Mouse (Mus musculus) layer of hippocampus, postnatal 36 days (tissue): ENCODE results near the gene Cilp2. TPM values are rescaled to one million over a fixed set of nuclear protein-coding genes. Genes with fewer than 3 reads are reported as not detected.

Source experiments
- DNase-seq, 2 experiments: peaks; one replicate each; pipeline ENCODE4 v3.0.0; 2022
- total RNA-seq, 2 experiments: library from RNA; stranded (reverse); gene quantifications; 2 replicates each; pipeline ENCODE4 v1.2.3; 2021

Cilp2 gene
- total RNA-seq, 2 experiments from 2014 or later = 0.86 to 0.92 TPM

DNA sequence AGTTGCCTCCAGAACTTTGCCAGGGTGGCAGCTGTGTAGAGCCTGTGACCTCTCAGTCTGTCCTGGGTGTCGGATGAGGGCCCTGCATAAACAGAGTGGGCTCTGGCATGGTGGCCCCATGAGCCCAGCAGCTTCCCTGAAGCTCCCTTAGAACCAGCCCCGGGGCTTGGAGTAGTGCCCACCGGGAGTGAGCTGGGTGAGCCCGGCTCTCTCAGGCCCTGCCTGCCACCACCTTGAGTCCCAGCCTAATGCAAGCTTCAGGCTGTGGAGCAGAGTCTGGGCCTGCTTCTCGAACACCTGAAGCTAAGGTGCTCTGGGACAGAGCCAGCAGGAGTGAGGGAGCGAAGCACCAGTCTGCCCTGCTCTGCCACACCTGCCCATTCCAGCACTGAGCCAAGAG lies 16.6 kb downstream of the Cilp2 start:
- no peak for DNase-seq

DNA sequence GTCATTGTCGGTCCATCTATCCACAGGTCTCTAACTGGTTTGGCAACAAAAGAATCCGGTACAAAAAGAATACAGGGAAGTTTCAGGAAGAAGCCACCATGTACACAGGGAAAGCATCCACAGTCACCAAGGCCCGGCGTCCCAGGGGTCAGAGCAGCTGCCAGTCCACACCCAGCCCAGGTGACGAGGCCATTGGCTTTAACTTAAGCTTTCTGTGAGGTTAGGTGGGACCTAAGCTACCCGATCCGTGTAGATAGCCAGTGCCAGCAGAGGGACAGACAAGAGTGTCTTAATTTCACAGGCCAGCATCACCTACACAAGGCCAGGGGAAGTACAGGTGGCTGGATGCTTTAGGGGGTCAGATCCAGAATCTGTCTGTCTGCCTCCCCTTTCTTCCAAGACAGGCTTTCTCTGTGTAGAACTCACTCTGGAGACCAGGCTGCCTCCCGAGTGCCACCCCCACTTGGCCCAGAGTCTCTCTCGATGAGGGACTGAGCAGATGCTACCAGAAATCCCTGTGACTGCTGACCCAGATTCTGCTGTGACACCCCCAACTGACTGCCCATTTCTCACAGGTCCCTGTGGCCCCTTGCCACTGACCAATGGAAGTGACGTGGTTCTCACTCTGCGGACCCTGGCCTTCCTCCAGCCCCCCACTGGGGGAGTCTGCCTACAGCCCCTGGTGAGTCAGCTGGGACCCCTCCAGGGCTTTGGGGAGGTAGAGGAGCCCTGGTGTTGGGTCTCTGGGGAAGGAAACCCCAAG lies 17.3 kb downstream of the Cilp2 start:
- no peak for DNase-seq

DNA sequence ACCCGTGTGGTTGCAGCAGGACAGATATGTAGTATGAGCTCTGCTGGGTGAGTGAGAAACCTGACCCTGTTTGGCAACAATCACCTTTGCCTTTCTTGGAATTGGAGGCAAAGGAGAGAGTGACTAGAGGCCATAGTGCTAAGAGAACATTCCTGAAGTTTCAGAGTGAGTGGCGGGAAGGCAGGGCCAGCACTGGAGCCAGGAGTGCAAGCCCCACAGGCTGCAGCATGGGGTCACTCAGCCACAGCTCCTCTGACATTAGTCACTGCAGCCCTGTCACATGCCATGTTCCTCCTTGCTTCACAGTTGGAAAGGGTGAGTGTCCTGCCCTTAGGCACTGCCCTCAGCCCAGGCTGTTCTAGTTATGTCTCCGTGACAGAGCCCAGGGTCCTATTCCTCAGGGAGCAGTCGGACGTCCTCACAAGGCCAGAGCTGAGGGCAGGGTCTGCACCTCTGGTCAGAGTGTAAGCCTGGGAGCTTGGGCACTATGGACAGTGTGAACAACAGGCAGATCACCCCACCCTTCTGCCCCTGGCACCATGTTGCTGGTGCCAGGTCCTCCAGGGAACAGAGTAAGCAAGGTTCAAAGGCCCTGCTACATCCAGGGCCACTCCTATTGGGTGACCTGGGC lies 19.7 kb downstream of the Cilp2 start:
- DNase-seq = no peak

DNA sequence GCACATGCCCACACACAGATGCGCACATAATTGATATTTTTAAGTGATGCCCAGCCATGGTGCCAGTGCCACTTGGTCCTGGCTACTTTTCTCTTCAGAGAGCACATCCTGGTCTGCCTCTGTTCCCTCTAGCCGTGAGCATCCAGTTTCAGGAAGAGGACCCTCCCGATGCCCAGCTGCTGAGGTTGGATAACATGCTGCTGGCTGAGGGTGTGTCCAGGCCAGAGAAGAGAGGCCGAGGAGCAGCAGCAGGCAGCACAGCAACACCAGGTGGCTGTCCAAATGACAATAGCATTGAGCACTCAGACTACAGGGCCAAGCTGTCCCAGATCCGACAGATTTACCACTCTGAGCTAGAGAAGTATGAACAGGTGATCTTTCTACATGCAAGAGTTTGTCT lies 23.3 kb downstream of the Cilp2 start:
- DNase-seq = no peak

DNA sequence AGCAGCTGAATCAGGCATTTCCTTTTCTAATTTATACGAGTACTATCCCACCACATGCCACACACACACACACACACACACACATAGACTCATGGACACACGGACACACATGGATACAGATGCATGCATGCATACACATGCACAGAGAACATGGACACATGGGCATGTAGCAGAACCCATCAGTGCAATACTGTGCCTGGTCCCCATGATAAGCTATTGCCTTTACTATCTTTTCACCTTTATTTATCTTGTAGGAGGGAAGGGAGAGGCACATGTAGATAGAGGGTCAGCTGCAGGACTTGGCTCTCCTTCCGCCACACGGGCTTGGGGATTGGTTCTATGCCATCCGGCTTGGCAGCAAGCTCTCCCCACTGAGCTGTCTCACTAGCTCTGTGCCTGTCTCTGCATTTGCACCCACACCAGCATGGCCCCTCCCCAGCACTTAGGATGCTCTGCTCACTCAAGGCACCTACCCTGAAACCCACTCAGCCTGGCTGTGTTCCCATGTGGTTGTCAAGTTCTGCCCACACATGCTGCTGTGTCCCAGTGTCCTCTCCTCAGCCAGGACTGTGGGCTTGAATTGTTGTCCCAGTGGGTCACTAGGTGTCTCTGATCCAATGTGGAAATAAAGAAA lies 24.0 kb downstream of the Cilp2 start:
- no peak for DNase-seq

DNA sequence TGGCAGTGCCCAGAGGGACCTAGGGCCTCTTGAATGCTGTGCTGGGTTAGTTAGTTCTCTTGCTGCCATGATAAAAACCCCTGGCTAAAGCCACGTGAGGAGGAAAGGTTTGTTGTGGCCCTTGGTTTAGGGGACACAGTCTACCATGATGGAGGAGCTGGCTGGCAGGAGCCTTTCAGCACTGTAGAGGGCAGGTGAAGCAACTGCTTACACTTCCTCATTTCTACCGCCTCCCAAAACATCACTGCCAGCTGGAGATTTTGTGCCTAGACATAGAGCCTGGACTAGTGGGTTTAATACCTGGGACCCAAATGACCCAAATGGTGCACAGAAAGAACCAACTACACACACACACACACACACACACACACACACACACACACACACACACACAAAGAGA lies 26.2 kb downstream of the Cilp2 start:
- no peak for DNase-seq

DNA sequence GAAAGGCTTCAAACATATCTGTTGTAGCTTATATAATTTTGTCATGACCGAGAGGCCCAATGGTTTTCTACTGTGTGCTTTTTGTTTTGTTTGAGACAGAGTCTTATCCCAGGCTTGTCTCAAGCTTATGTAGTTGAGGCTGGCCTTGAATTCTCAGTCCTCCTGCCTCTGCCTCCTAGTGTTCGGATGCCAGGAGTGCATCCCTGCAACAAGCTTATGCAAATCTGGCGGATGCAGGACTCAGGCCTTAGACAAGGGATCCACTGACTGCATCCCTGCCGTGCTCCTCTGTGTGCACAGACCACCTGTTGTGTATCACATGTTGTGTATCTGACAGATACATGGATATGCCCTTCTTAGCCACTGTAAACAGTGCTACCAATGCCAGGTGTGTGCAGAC lies 26.7 kb downstream of the Cilp2 start:
- no peak for DNase-seq

DNA sequence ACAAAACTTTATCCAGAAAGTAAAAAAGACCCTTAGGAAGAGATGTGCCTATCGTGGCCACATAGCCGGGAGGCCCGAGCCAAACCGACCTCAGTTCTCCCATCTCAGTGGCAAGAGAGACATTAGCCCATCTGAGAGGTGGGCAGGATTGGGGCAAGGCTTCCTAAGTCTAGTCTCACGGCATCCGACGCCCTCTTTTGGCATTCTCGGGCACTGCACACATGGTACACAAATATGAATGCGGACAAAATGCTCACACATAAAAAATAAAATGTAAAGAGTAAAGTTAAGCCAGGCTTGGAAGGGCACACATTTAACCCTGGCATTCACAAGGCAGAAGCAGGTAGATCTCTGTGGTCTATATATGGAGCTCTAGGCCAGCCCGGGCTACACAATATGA lies 33.6 kb downstream of the Cilp2 start:
- no peak for DNase-seq

DNA sequence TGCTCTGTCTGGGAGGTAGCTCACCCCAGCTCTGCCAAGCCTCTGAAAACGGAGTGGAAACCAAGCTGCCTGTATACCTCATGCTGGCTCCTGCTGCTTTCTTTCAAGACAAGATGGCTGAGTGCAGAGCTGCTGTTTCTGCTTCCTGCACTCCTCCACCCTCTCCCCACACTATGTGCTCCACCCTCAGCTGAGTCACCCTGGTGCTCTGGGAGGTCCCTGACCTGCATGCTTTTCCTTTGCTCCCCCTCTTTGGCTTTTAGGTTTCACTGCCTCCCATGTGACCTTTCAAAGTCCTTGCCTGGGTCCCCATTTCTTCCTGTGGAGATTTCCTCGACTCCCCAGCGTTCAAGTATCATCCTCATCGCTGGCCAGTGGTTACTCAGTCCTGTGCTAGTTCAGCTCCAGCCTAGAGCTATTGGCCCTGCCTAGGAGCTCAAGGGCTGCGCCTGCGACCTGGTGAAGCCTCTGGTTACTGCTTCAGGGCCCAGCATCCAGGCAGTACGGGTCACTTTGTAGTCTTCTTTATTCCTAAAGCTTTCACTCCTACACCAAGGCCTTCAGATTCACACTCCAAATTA lies 36.5 kb downstream of the Cilp2 start:
- DNase-seq = no peak

DNA sequence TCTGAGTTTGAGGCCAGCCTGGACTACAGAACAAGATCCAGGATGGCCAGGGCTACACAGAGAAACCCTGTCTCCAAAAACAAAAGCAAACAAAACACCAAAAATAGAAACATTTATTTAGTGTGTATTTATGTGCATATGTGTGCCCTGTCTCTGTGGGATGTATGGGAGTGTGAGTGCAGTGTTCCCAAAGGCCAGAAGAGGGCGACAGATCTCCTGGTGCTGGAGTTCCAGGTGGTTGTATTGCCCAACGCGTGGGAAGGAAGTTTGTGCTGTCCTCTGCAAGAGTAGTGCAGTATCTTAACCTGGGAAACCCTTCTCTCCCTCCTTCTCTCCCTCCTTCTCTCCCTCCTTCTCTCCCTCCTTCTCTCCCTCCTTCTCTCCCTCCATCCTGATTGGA lies 37.6 kb downstream of the Cilp2 start:
- DNase-seq = no peak

DNA sequence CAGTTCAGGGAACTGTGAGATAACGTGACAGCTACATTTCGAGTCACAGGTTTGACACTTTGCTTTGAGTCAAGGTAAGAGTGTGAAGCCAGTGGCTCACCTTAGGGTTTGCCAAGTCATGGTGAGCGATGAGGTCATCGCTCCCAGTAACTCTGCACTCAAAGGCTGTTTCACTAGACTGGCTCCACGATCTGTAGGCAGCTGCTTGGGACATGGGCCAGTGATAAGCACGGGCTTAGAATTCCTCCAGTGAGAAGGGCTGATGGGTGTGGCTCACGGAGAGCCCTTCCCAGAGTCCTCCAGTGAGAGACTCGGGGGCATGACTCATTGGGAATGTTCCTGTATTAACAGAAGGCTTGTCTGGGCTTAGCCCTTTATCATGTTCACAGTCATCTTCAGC lies 38.5 kb downstream of the Cilp2 start:
- DNase-seq = no peak

DNA sequence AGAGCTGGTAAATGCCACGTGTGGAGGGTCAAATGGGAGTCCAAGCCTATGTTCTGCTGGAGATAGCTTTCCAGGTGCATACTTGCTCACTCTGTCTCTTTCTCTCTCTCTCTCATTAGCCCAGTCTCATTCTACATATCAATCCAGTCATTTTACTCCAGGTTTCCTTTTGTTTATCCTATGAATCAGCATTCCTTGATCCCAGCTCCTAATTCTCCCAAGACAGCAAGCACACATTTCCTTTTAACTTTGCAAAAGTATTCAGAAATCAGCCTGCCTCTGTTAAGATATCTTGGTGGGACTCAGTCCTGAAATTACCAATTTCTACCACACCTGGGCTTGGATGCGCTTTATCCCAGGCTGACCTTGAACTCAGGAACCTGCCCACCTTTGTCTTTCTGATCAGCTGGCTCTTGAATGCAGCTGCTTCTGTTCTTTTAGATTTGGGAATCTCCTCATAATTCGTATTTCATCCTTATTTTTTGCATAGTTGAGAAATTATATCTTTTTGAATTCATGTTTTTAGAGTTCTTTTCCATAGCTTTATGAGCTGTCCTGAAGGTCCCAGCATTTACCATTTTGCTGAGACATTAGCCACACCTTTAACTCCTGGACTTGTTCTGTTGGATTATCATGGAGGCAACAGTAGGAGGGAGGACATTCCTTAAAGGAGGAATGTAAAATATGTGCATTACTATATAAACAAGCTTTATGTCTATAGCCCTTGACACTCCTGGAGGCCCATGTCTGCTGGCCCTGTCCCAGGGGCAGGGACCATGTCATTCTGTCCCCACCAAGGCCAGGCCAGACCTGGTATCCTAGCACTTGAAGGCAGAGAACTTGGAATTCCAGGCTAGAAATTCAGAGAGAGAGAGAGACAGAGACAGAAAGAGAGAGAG lies 40.1 kb downstream of the Cilp2 start:
- no peak for DNase-seq

DNA sequence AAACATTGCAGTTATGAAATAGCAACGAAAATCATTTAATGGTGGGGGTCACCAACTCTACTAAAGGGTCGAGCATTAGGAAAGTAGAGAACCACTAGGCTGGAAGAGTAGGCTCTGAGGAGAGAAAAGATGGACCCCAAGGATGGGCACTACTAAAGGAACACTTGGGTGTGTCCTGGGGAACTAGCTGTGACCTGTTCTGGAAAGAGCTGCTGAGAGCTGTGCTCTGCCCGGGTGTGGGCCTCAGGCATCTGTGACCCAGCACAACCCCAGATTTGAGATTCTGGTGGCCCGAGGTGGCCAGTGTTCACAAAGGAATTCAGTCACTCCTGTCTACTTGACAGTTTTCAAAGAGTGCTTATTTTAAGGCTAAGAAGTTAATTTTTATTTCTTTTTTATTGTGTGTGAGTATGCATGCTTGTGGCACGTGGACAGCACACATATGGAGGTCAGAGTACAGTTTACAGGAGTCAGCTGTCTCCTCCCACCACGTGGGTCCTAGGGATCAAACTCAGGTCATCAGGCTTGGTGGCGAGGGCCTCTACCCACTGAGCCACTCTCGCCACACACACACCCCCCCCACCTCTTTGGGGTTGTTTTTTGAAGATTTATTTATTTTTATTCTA lies 50.3 kb downstream of the Cilp2 start:
- no peak for DNase-seq

DNA sequence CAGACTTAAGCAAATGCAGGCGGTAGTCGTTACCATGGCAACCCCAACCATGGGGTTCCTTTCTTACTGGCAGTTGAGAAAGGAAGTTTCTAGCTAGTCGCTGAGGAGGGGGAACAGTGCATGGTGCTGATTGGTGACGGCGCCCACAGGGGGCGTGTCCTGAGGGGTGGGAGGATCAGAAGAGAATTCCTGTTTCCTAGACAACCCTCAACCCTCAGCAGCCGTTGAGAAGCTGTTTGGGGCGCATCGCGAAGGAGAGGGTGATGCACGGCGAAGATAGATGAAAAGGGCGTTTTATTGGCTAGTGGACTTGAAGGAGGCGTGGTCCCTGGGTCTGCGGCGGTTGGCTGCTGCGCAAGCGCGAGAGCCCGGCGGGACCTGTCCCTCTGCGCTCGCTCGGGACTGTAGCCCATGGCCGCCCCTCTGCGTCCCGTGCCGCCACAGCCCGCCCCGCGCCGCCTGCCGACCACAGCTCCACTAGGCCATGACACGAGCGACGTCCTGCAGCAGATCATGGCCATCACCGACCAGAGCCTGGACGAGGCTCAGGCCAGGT lies 55.1 kb downstream of the Cilp2 start, which contains the start of gene Pbx4:
TSS of gene Pbx4 (plus strand) at position 194 of the 556 bp plus-strand sequence.
- peak; percentile 91 to 92 for DNase-seq

Other genes with a start within 250 kb of the Cilp2 start
- 1 to 10 TPM; 4.9 to 5.6 TPM for gene Zfp964, start 233.2 kb downstream of the Cilp2 start, total RNA-seq
- gene Zfp869, start 177.0 kb downstream of the Cilp2 start, total RNA-seq = 10 to 100 TPM; 19.8 to 22.3 TPM
- gene Zfp963, start 137.7 kb downstream of the Cilp2 start, total RNA-seq = 1 to 10 TPM; 5.2 to 5.7 TPM
- gene Gm20422, start 112.8 kb downstream of the Cilp2 start, total RNA-seq = 1 to 10 TPM in 1 of 2 experiments, not detected in 1; 1.3 TPM
- 10 to 100 TPM; 40.3 to 40.6 TPM for gene Atp13a1, start 96.5 kb downstream of the Cilp2 start, total RNA-seq
- gene Zfp866, start 96.5 kb downstream of the Cilp2 start, total RNA-seq = 10 to 100 TPM; 28.1 to 32.1 TPM
- gene Gmip, start 79.0 kb downstream of the Cilp2 start, total RNA-seq = 10 to 100 TPM; 12.0 to 17.3 TPM
- gene Lpar2, start 65.3 kb downstream of the Cilp2 start, total RNA-seq = under 1 TPM; 0.60 to 0.68 TPM
- 10 to 100 TPM; 15.6 to 19.0 TPM for gene Pbx4, start 55.2 kb downstream of the Cilp2 start, total RNA-seq
- under 1 TPM in 1 of 2 experiments, not detected in 1; 0.76 TPM for gene Tssk6, start 14.5 kb upstream of the Cilp2 start, total RNA-seq
- 100 to 1,000 TPM; 154 to 159 TPM for gene Ndufa13, start 14.9 kb upstream of the Cilp2 start, total RNA-seq
- 10 to 100 TPM; 32.3 to 36.3 TPM for gene Yjefn3, start 15.0 kb upstream of the Cilp2 start, total RNA-seq
- gene Gatad2a, start 108.7 kb upstream of the Cilp2 start, total RNA-seq = 10 to 100 TPM; 31.4 to 33.4 TPM
- gene Mau2, start 155.0 kb upstream of the Cilp2 start, total RNA-seq = 10 to 100 TPM; 77.3 to 80.9 TPM
- gene Sugp1, start 155.1 kb upstream of the Cilp2 start, total RNA-seq = 10 to 100 TPM; 47.0 to 51.3 TPM
- 1 to 10 TPM; 5.0 to 8.5 TPM for gene Tm6sf2, start 185.2 kb upstream of the Cilp2 start, total RNA-seq
- 10 to 100 TPM; 73.7 to 91.3 TPM for gene Hapln4, start 195.8 kb upstream of the Cilp2 start, total RNA-seq
- gene Ncan, start 233.2 kb upstream of the Cilp2 start, total RNA-seq = 100 to 1,000 TPM; 167 to 170 TPM
- gene Nr2c2ap, start 243.6 kb upstream of the Cilp2 start, total RNA-seq = 10 to 100 TPM; 25.4 to 30.5 TPM